Mouse (Mus musculus): Measurements from ENCODE around the gene Cym. TPM values are rescaled to one million over a fixed set of nuclear protein-coding genes. Genes with fewer than 3 reads are reported as not detected.

The Cym gene
- polyA plus RNA-seq, 1 experiment from 2014 or later, result 1.2 TPM

GRCm38 (mm10) chr3:107204413-107204812 is 17.1 kb downstream of the Cym start:
- H3K4me2 ChIP-seq (ENCODE audit: low read length), result no peak overlapping the region
- H3K9me3 ChIP-seq (replicated peaks; ENCODE audit: low read length), result no peaks in the 10 kb centered on the region
- DNase-seq (ENCODE audit: low spot score) (no peak), ATAC-seq (replicated peaks; ENCODE audit: low FRiP score, low read depth) (no peak)
- no peak overlapping the region for H3K9ac ChIP-seq (ENCODE audit: low read depth, low read length)
- no peak for TF ChIP-seq CTCF (IDR thresholded peaks at IDR 0.05; ENCODE audit: low read depth)
- H3K4me3 ChIP-seq (replicated peaks; ENCODE audit: low read depth, low read length), result no peak overlapping the region
- H3K27me3 ChIP-seq (ENCODE audit: insufficient read depth, low read length), result no peaks in the 10 kb centered on the region
- H3K4me1 ChIP-seq (replicated peaks; ENCODE audit: insufficient read depth, low read length), result no peaks in the 10 kb centered on the region
- no peak overlapping the region for H3K27ac ChIP-seq
- 93% methylated on average over 3 of the region's 3 CpGs for WGBS
- H3K36me3 ChIP-seq (ENCODE audit: insufficient read depth, low read length), result no peaks in the 10 kb centered on the region

- Histone ChIP-seq H3K27ac (no peak overlapping the region), H3K9ac (ENCODE audit: low read depth, low read length) (no peak overlapping the region), H3K4me1 (replicated peaks; ENCODE audit: insufficient read depth, low read length) (no peaks in the 10 kb centered on the region), H3K4me3 (replicated peaks; ENCODE audit: low read depth, low read length) (no peak overlapping the region), H3K9me3 (replicated peaks; ENCODE audit: low read length) (no peaks in the 10 kb centered on the region), H3K27me3 (ENCODE audit: insufficient read depth, low read length) (no peaks in the 10 kb centered on the region), H3K36me3 (ENCODE audit: insufficient read depth, low read length) (no peaks in the 10 kb centered on the region), H3K4me2 (ENCODE audit: low read length) (no peak overlapping the region)
- TF ChIP-seq CTCF (IDR thresholded peaks at IDR 0.05; ENCODE audit: low read depth), result no peak
- 23% methylated on average over 9 of the region's 9 CpGs for WGBS
- DNase-seq (ENCODE audit: low spot score) (no peak), ATAC-seq (replicated peaks; ENCODE audit: low FRiP score, low read depth) (no peak)
Observed at GRCm38 (mm10) chr3:107201310-107202180, 20.0 kb downstream of the Cym start.

GRCm38 (mm10) chr3:107188226-107188899 is 33.2 kb downstream of the Cym start:
- Histone ChIP-seq H3K36me3 (ENCODE audit: insufficient read depth, low read length) (no peaks in the 10 kb centered on the region), H3K4me1 (replicated peaks; ENCODE audit: insufficient read depth, low read length) (no peaks in the 10 kb centered on the region), H3K9me3 (replicated peaks; ENCODE audit: low read length) (no peaks in the 10 kb centered on the region), H3K27me3 (ENCODE audit: insufficient read depth, low read length) (no peaks in the 10 kb centered on the region), H3K4me2 (ENCODE audit: low read length) (no peak overlapping the region), H3K9ac (ENCODE audit: low read depth, low read length) (no peak overlapping the region), H3K4me3 (replicated peaks; ENCODE audit: low read depth, low read length) (no peak overlapping the region), H3K27ac (no peak overlapping the region)
- no peak for ATAC-seq (replicated peaks; ENCODE audit: low FRiP score, low read depth)
- WGBS, result 42% methylated on average over 6 of the region's 6 CpGs
- peak; percentile 59 for DNase-seq (ENCODE audit: low spot score)
- TF ChIP-seq CTCF (IDR thresholded peaks at IDR 0.05; ENCODE audit: low read depth), result peak; percentile 73

GRCm38 (mm10) chr3:107187022-107187421 is 34.5 kb downstream of the Cym start:
- TF ChIP-seq CTCF (IDR thresholded peaks at IDR 0.05; ENCODE audit: low read depth), result no peak
- Histone ChIP-seq H3K27ac (no peak overlapping the region), H3K27me3 (ENCODE audit: insufficient read depth, low read length) (no peaks in the 10 kb centered on the region), H3K4me2 (ENCODE audit: low read length) (no peak overlapping the region), H3K9ac (ENCODE audit: low read depth, low read length) (no peak overlapping the region), H3K4me3 (replicated peaks; ENCODE audit: low read depth, low read length) (no peak overlapping the region), H3K4me1 (replicated peaks; ENCODE audit: insufficient read depth, low read length) (no peaks in the 10 kb centered on the region), H3K36me3 (ENCODE audit: insufficient read depth, low read length) (no peaks in the 10 kb centered on the region), H3K9me3 (replicated peaks; ENCODE audit: low read length) (no peaks in the 10 kb centered on the region)
- WGBS, result 82% methylated on average over 4 of the region's 4 CpGs
- DNase-seq (ENCODE audit: low spot score) (no peak), ATAC-seq (replicated peaks; ENCODE audit: low FRiP score, low read depth) (no peak)

- WGBS, result 62% methylated on average over 3 of the region's 3 CpGs
Observed at GRCm38 (mm10) chr3:107185597-107185996, 35.9 kb downstream of the Cym start.

GRCm38 (mm10) chr3:107183178-107183577 is 38.4 kb downstream of the Cym start:
- DNase-seq (ENCODE audit: low spot score), result no peak
- Histone ChIP-seq H3K27ac (no peak overlapping the region), H3K27me3 (ENCODE audit: insufficient read depth, low read length) (no peaks in the 10 kb centered on the region), H3K4me2 (ENCODE audit: low read length) (no peak overlapping the region), H3K36me3 (ENCODE audit: insufficient read depth, low read length) (no peaks in the 10 kb centered on the region), H3K4me3 (replicated peaks; ENCODE audit: low read depth, low read length) (no peak overlapping the region), H3K4me1 (replicated peaks; ENCODE audit: insufficient read depth, low read length) (no peaks in the 10 kb centered on the region), H3K9ac (ENCODE audit: low read depth, low read length) (no peak overlapping the region), H3K9me3 (replicated peaks; ENCODE audit: low read length) (no peaks in the 10 kb centered on the region)
- WGBS, result 70% methylated on average over 3 of the region's 3 CpGs
- no peak for TF ChIP-seq CTCF (IDR thresholded peaks at IDR 0.05; ENCODE audit: low read depth)
- no peak for ATAC-seq (replicated peaks; ENCODE audit: low FRiP score, low read depth)

More at GRCm38 (mm10) chr3:107185597-107185996, 35.9 kb downstream of the Cym start:
- Histone ChIP-seq H3K4me2 (ENCODE audit: low read length) (no peak overlapping the region), H3K36me3 (ENCODE audit: insufficient read depth, low read length) (no peaks in the 10 kb centered on the region), H3K4me1 (replicated peaks; ENCODE audit: insufficient read depth, low read length) (no peaks in the 10 kb centered on the region), H3K27ac (no peak overlapping the region), H3K9ac (ENCODE audit: low read depth, low read length) (no peak overlapping the region), H3K4me3 (replicated peaks; ENCODE audit: low read depth, low read length) (no peak overlapping the region), H3K27me3 (ENCODE audit: insufficient read depth, low read length) (no peaks in the 10 kb centered on the region), H3K9me3 (replicated peaks; ENCODE audit: low read length) (no peaks in the 10 kb centered on the region)
- ATAC-seq (replicated peaks; ENCODE audit: low FRiP score, low read depth) (no peak), DNase-seq (ENCODE audit: low spot score) (no peak)
- TF ChIP-seq CTCF (IDR thresholded peaks at IDR 0.05; ENCODE audit: low read depth), result no peak

All from kidney, postnatal 0 days (tissue).